ENCODE assay signal across 8 mouse cellular contexts in genomic region chr16:20672500-20672902, GRCm38 (mm10). TPM values are rescaled to one million over a fixed set of nuclear protein-coding genes. Genes with fewer than 3 reads are reported as not detected.
DNase-seq lines count a peak whose midpoint lies in the region; ATAC-seq and TF ChIP-seq lines count a peak whose summit lies in the region.

No protein-coding gene starts in this region.

- no peak for TF ChIP-seq RAD21 in CH12.LX (IDR thresholded peaks at IDR 0.05; ENCODE audit: low read depth, low read length)

- peak; percentile 53; the same call in 1 of the 2 replicates for TF ChIP-seq EP300 in CH12.LX (IDR thresholded peaks at IDR 0.05; ENCODE audit: low read length)
- no peak for TF ChIP-seq EP300 in heart, postnatal 0 days (IDR thresholded peaks at IDR 0.05; ENCODE audit: low read depth)

- peak overlapping the region; percentile 75 to 94 (median 87) for H3K4me3 ChIP-seq in CH12.LX (replicated peaks in 1 of 3; ENCODE audit: low read depth in 2 of 3, low read length in 2 of 3, poor library complexity in 1 of 3)
- H3K4me3 ChIP-seq in forebrain, embryonic 12.5 days (replicated peaks), result peak overlapping the region; percentile 88
- peak overlapping the region; percentile 98 for H3K4me3 ChIP-seq in heart, postnatal 0 days (ENCODE audit: low read depth, low read length)
- H3K4me3 ChIP-seq in liver, embryonic 16.5 days (ENCODE audit: low read depth, low read length), result peak overlapping the region; percentile 93
- H3K4me3 ChIP-seq in neural tube, embryonic 13.5 days, result peak overlapping the region; percentile 81
- peak overlapping the region; percentile 89 for H3K4me3 ChIP-seq in testis, adult 2 months (ENCODE audit: control insufficient read depth, low read depth, low read length)

- in situ Hi-C loops in CH12.LX (cut with MboI; ENCODE audit: low pct_ligation_motif_present, low pct_unique_long_range_greater_than_20kb, low sequenced_read_pairs), result no loop called here

- no peak for TF ChIP-seq CTCF in CH12.LX (conservative IDR thresholded peaks at IDR 0.05 in 1 of 2, IDR thresholded peaks at IDR 0.05 in 1 of 2; ENCODE audit: low read depth in 2 of 2, low read length in 2 of 2)
- TF ChIP-seq CTCF in heart, postnatal 0 days (IDR thresholded peaks at IDR 0.05; ENCODE audit: low read depth), result no peak
- TF ChIP-seq CTCF in testis, adult 2 months (IDR thresholded peaks at IDR 0.05; ENCODE audit: control insufficient read depth, insufficient read depth, insufficient replicate concordance, low read depth, low read length), result no peak

- no peaks in the 10 kb centered on the region for H3K27me3 ChIP-seq in CH12.LX (replicated peaks)
- H3K27me3 ChIP-seq in forebrain, embryonic 12.5 days, result no peaks in the 10 kb centered on the region
- H3K27me3 ChIP-seq in heart, postnatal 0 days (ENCODE audit: control insufficient read depth, insufficient read depth, low read length), result no peaks in the 10 kb centered on the region
- no peaks in the 10 kb centered on the region for H3K27me3 ChIP-seq in liver, embryonic 16.5 days (ENCODE audit: control insufficient read depth, insufficient read depth, low read depth, low read length)
- no peaks in the 10 kb centered on the region for H3K27me3 ChIP-seq in neural tube, embryonic 13.5 days
- no peaks in the 10 kb centered on the region for H3K27me3 ChIP-seq in testis, adult 2 months (ENCODE audit: control insufficient read depth, insufficient read depth, low read length)

- H3K9ac ChIP-seq in CH12.LX (ENCODE audit: insufficient read depth, low read depth), result peak overlapping the region; percentile 97
- peak overlapping the region; percentile 97 for H3K9ac ChIP-seq in forebrain, embryonic 12.5 days
- peak overlapping the region; percentile 98 for H3K9ac ChIP-seq in heart, postnatal 0 days (replicated peaks; ENCODE audit: low read depth, low read length)
- H3K9ac ChIP-seq in liver, embryonic 16.5 days (ENCODE audit: low read depth, low read length), result peak overlapping the region; percentile 92
- H3K9ac ChIP-seq in neural tube, embryonic 13.5 days, result peak overlapping the region; percentile 93

- peak; percentile 93 for TF ChIP-seq POLR2A in CH12.LX (IDR thresholded peaks at IDR 0.05; ENCODE audit: low read depth, low read length)
- TF ChIP-seq POLR2A in testis, adult 2 months (IDR thresholded peaks at IDR 0.05; ENCODE audit: control insufficient read depth, low read depth, low read length), result peak; percentile 89

- peaks cover 27 to 37% of the 10 kb centered on the region in 2 experiments for H3K36me3 ChIP-seq in CH12.LX (replicated peaks in 1 of 2; ENCODE audit: control insufficient read depth in 1 of 2, insufficient read depth in 1 of 2, low read length in 1 of 2)
- H3K36me3 ChIP-seq in forebrain, embryonic 12.5 days (replicated peaks), result peaks cover 25% of the 10 kb centered on the region
- peaks cover 31% of the 10 kb centered on the region for H3K36me3 ChIP-seq in heart, postnatal 0 days (replicated peaks; ENCODE audit: control insufficient read depth, insufficient read depth, low read length)
- peaks cover 20% of the 10 kb centered on the region for H3K36me3 ChIP-seq in liver, embryonic 16.5 days (ENCODE audit: control insufficient read depth, insufficient read depth)
- H3K36me3 ChIP-seq in neural tube, embryonic 13.5 days, result peaks cover 30% of the 10 kb centered on the region
- peaks cover 1% of the 10 kb centered on the region; the same call in 1 of the 2 replicates for H3K36me3 ChIP-seq in testis, adult 2 months (ENCODE audit: control insufficient read depth, insufficient read depth, low read length)

- DNase-seq in CH12.LX (ENCODE audit: extremely low read depth), result peak; percentile 96
- DNase-seq in c-Kit-positive CD71-positive TER-119-negative erythroid progenitor cells, embryonic 14.5 days (ENCODE audit: low read depth), result peak; percentile 85
- peak; percentile 96 for DNase-seq in heart, postnatal 0 days (ENCODE audit: low spot score)
- DNase-seq in kidney, postnatal 4 days, result peak; percentile 98 to 99

- WGBS in forebrain, embryonic 12.5 days, result 1% methylated on average over 38 of the region's 38 CpGs
- under 1% methylated on average over 32 of the region's 38 CpGs for WGBS in heart, postnatal 0 days
- WGBS in liver, embryonic 16.5 days (ENCODE audit: insufficient replicate concordance), result under 1% methylated on average over 38 of the region's 38 CpGs
- WGBS in neural tube, embryonic 13.5 days, result 0% methylated on average over 38 of the region's 38 CpGs

- ATAC-seq in forebrain, embryonic 12.5 days (ENCODE audit: low FRiP score), result peak; percentile 98
- ATAC-seq in heart, postnatal 0 days (ENCODE audit: insufficient read depth, low read depth), result peak; percentile 94
- ATAC-seq in liver, embryonic 16.5 days (ENCODE audit: low read depth), result peak; percentile 80
- peak; percentile 97 for ATAC-seq in neural tube, embryonic 13.5 days (ENCODE audit: low read depth)

- peak overlapping the region; percentile 64 for H3K4me2 ChIP-seq in CH12.LX (ENCODE audit: insufficient read depth, low read depth, poor library complexity, severe bottlenecking)
- peak overlapping the region; percentile 99 for H3K4me2 ChIP-seq in forebrain, embryonic 12.5 days
- peak overlapping the region; percentile 79 for H3K4me2 ChIP-seq in heart, postnatal 0 days (ENCODE audit: low read depth, low read length)
- peak overlapping the region; percentile 85 for H3K4me2 ChIP-seq in liver, embryonic 16.5 days (ENCODE audit: low read depth, low read length)
- peak overlapping the region; percentile 95 for H3K4me2 ChIP-seq in neural tube, embryonic 13.5 days

- H3K79me2 ChIP-seq in CH12.LX (replicated peaks; ENCODE audit: control insufficient read depth, extremely low read depth, insufficient read depth, poor library complexity, severe bottlenecking), result peaks cover 47% of the 10 kb centered on the region

- peak overlapping the region; percentile 38 for H3K27ac ChIP-seq in CH12.LX (ENCODE audit: insufficient read depth, low read depth)
- H3K27ac ChIP-seq in forebrain, embryonic 12.5 days, result peak overlapping the region; percentile 95
- peak overlapping the region; percentile 97 for H3K27ac ChIP-seq in heart, postnatal 0 days (ENCODE audit: low read depth)
- H3K27ac ChIP-seq in liver, embryonic 16.5 days (ENCODE audit: low read length), result peak overlapping the region; percentile 92
- H3K27ac ChIP-seq in neural tube, embryonic 13.5 days (replicated peaks), result peak overlapping the region; percentile 93
- H3K27ac ChIP-seq in testis, adult 2 months (ENCODE audit: control insufficient read depth, insufficient read depth, low read depth, low read length), result no peak overlapping the region

- dilution Hi-C loops in CH12.LX (cut with MboI; ENCODE audit: extremely low pct_ligation_motif_present, extremely low pct_unique_long_range_greater_than_20kb, low sequenced_read_pairs), result no loop called here

- H3K9me3 ChIP-seq in CH12.LX (replicated peaks; ENCODE audit: low read length), result no peaks in the 10 kb centered on the region
- H3K9me3 ChIP-seq in forebrain, embryonic 12.5 days, result no peaks in the 10 kb centered on the region
- no peaks in the 10 kb centered on the region for H3K9me3 ChIP-seq in heart, postnatal 0 days (replicated peaks; ENCODE audit: control insufficient read depth, low read length)
- no peaks in the 10 kb centered on the region for H3K9me3 ChIP-seq in liver, embryonic 16.5 days (replicated peaks; ENCODE audit: control insufficient read depth, low read length)
- H3K9me3 ChIP-seq in neural tube, embryonic 13.5 days, result no peaks in the 10 kb centered on the region

- peaks cover 15 to 42% of the 10 kb centered on the region in 2 experiments for H3K4me1 ChIP-seq in CH12.LX (ENCODE audit: control insufficient read depth in 1 of 2, insufficient read depth in 2 of 2)
- H3K4me1 ChIP-seq in forebrain, embryonic 12.5 days, result peaks cover 22% of the 10 kb centered on the region
- H3K4me1 ChIP-seq in heart, postnatal 0 days (ENCODE audit: control insufficient read depth, insufficient read depth), result peaks cover 19% of the 10 kb centered on the region
- H3K4me1 ChIP-seq in liver, embryonic 16.5 days (ENCODE audit: control insufficient read depth, low read depth, low read length), result peaks cover 36% of the 10 kb centered on the region
- H3K4me1 ChIP-seq in neural tube, embryonic 13.5 days (replicated peaks), result peaks cover 29% of the 10 kb centered on the region
- peaks cover 9% of the 10 kb centered on the region for H3K4me1 ChIP-seq in testis, adult 2 months (ENCODE audit: control insufficient read depth, insufficient read depth, low read length)

RNA-seq across cellular contexts. Expression of gene Eif4g1, which starts 4.4 kb away (rescaled TPM):
- total RNA-seq in CH12.LX (2012; rRNA removed), result 473 and 601 TPM in 2 replicates
- 370 and 403 TPM in 2 replicates for total RNA-seq in CH12.LX (2014; rRNA removed)
- 492 and 519 TPM in 2 replicates for polyA plus RNA-seq in CH12.LX (2012; ENCODE audit: insufficient read length, low read depth)
- 190 and 211 TPM in 2 replicates for polyA plus RNA-seq in forebrain, embryonic 12.5 days (2016; fragmentation: Nextera tagmentation; extraction: Ambion mirVana)
- 296 and 335 TPM in 2 replicates for total RNA-seq in heart, postnatal 0 days (2014; rRNA removed; ENCODE audit: low replicate concordance)
- polyA plus RNA-seq in heart, postnatal 0 days (2015; fragmentation: Nextera tagmentation; extraction: Ambion mirVana), result 69.5 and 74.6 TPM in 2 replicates
- polyA plus RNA-seq in liver, embryonic 16.5 days (2015; fragmentation: Nextera tagmentation; extraction: Ambion mirVana), result 80.9 and 89.4 TPM in 2 replicates
- polyA plus RNA-seq in neural tube, embryonic 13.5 days (2015; fragmentation: Nextera tagmentation; extraction: Ambion mirVana), result 141 and 144 TPM in 2 replicates
- 251 and 267 TPM in 2 replicates for polyA plus RNA-seq in testis, adult 2 months (2012; rRNA removed)

RNA-seq across cellular contexts. Expression of gene Fam131a, which starts 20.5 kb away (rescaled TPM):
- total RNA-seq in CH12.LX (2012; rRNA removed) (1.0 and 1.3 TPM in 2 replicates), CH12.LX (2014; rRNA removed) (0.50 and 0.77 TPM in 2 replicates)
- 0.67 and 1.4 TPM in 2 replicates for polyA plus RNA-seq in CH12.LX (2012; ENCODE audit: insufficient read length, low read depth)
- 21.9 and 25.6 TPM in 2 replicates for polyA plus RNA-seq in forebrain, embryonic 12.5 days (2016; fragmentation: Nextera tagmentation; extraction: Ambion mirVana)
- 24.8 and 25.5 TPM in 2 replicates for total RNA-seq in heart, postnatal 0 days (2014; rRNA removed; ENCODE audit: low replicate concordance)
- polyA plus RNA-seq in heart, postnatal 0 days (2015; fragmentation: Nextera tagmentation; extraction: Ambion mirVana), result 8.7 and 8.8 TPM in 2 replicates
- 1.4 and 2.3 TPM in 2 replicates for polyA plus RNA-seq in liver, embryonic 16.5 days (2015; fragmentation: Nextera tagmentation; extraction: Ambion mirVana)
- polyA plus RNA-seq in neural tube, embryonic 13.5 days (2015; fragmentation: Nextera tagmentation; extraction: Ambion mirVana), result 26.3 and 27.8 TPM in 2 replicates
- 102 and 116 TPM in 2 replicates for polyA plus RNA-seq in testis, adult 2 months (2012; rRNA removed)

RNA-seq across cellular contexts. Expression of gene Psmd2, which starts 21.0 kb away (rescaled TPM):
- total RNA-seq in CH12.LX (2012; rRNA removed), result 340 and 410 TPM in 2 replicates
- total RNA-seq in CH12.LX (2014; rRNA removed), result 267 and 273 TPM in 2 replicates
- 528 and 678 TPM in 2 replicates for polyA plus RNA-seq in CH12.LX (2012; ENCODE audit: insufficient read length, low read depth)
- 445 and 466 TPM in 2 replicates for polyA plus RNA-seq in forebrain, embryonic 12.5 days (2016; fragmentation: Nextera tagmentation; extraction: Ambion mirVana)
- total RNA-seq in heart, postnatal 0 days (2014; rRNA removed; ENCODE audit: low replicate concordance), result 156 and 158 TPM in 2 replicates
- 198 and 206 TPM in 2 replicates for polyA plus RNA-seq in heart, postnatal 0 days (2015; fragmentation: Nextera tagmentation; extraction: Ambion mirVana)
- polyA plus RNA-seq in liver, embryonic 16.5 days (2015; fragmentation: Nextera tagmentation; extraction: Ambion mirVana), result 159 and 170 TPM in 2 replicates
- polyA plus RNA-seq in neural tube, embryonic 13.5 days (2015; fragmentation: Nextera tagmentation; extraction: Ambion mirVana), result 352 and 361 TPM in 2 replicates
- polyA plus RNA-seq in testis, adult 2 months (2012; rRNA removed), result 241 and 287 TPM in 2 replicates

RNA-seq across cellular contexts. Expression of gene Ece2, which starts 42.9 kb away (rescaled TPM):
- 0.08 and 0.34 TPM in 2 replicates for total RNA-seq in CH12.LX (2012; rRNA removed)
- 0.08 and 0.17 TPM in 2 replicates for total RNA-seq in CH12.LX (2014; rRNA removed)
- 0.26 and 0.49 TPM in 2 replicates for polyA plus RNA-seq in CH12.LX (2012; ENCODE audit: insufficient read length, low read depth)
- 7.2 and 8.5 TPM in 2 replicates for polyA plus RNA-seq in forebrain, embryonic 12.5 days (2016; fragmentation: Nextera tagmentation; extraction: Ambion mirVana)
- total RNA-seq in heart, postnatal 0 days (2014; rRNA removed; ENCODE audit: low replicate concordance), result 0.43 and 1.5 TPM in 2 replicates
- polyA plus RNA-seq in heart, postnatal 0 days (2015; fragmentation: Nextera tagmentation; extraction: Ambion mirVana), result 0.21 and 0.26 TPM in 2 replicates
- polyA plus RNA-seq in liver, embryonic 16.5 days (2015; fragmentation: Nextera tagmentation; extraction: Ambion mirVana), result 0.09 and 0.15 TPM in 2 replicates
- polyA plus RNA-seq in neural tube, embryonic 13.5 days (2015; fragmentation: Nextera tagmentation; extraction: Ambion mirVana), result 12.2 and 12.8 TPM in 2 replicates
- polyA plus RNA-seq in testis, adult 2 months (2012; rRNA removed), result 0.35 and 0.41 TPM in 2 replicates

RNA-seq across cellular contexts. Expression of gene Polr2h, which starts 45.0 kb away (rescaled TPM):
- total RNA-seq in CH12.LX (2012; rRNA removed), result 157 and 189 TPM in 2 replicates
- 183 and 189 TPM in 2 replicates for total RNA-seq in CH12.LX (2014; rRNA removed)
- 117 and 146 TPM in 2 replicates for polyA plus RNA-seq in CH12.LX (2012; ENCODE audit: insufficient read length, low read depth)
- polyA plus RNA-seq in forebrain, embryonic 12.5 days (2016; fragmentation: Nextera tagmentation; extraction: Ambion mirVana), result 85.7 and 94.0 TPM in 2 replicates
- 8.6 and 27.9 TPM in 2 replicates for total RNA-seq in heart, postnatal 0 days (2014; rRNA removed; ENCODE audit: low replicate concordance)
- polyA plus RNA-seq in heart, postnatal 0 days (2015; fragmentation: Nextera tagmentation; extraction: Ambion mirVana), result 33.7 and 35.7 TPM in 2 replicates
- polyA plus RNA-seq in liver, embryonic 16.5 days (2015; fragmentation: Nextera tagmentation; extraction: Ambion mirVana), result 27.7 and 31.6 TPM in 2 replicates
- 89.9 and 92.3 TPM in 2 replicates for polyA plus RNA-seq in neural tube, embryonic 13.5 days (2015; fragmentation: Nextera tagmentation; extraction: Ambion mirVana)
- polyA plus RNA-seq in testis, adult 2 months (2012; rRNA removed), result 10.1 and 11.0 TPM in 2 replicates
